Mouse (Mus musculus) WW6 (cell line): Measurements from ENCODE around the gene Fads1.

Experiments
- DNase-seq: peaks from one replicate; pipeline ENCODE4 v3.0.0-alpha.2; 2013; ENCODE audit warnings: low read depth, low spot score

The Fads1 gene

GRCm38 (mm10) chr19:10176941-10177372 is 5.7 kb upstream of the Fads1 start:
- DNase-seq: no peak

GRCm38 (mm10) chr19:10181225-10181624 is 1.5 kb upstream of the Fads1 start:
- DNase-seq: no peak

- no peak for DNase-seq
Measured at GRCm38 (mm10) chr19:10182142-10182541, 546 bp upstream of the Fads1 start.

DNA sequence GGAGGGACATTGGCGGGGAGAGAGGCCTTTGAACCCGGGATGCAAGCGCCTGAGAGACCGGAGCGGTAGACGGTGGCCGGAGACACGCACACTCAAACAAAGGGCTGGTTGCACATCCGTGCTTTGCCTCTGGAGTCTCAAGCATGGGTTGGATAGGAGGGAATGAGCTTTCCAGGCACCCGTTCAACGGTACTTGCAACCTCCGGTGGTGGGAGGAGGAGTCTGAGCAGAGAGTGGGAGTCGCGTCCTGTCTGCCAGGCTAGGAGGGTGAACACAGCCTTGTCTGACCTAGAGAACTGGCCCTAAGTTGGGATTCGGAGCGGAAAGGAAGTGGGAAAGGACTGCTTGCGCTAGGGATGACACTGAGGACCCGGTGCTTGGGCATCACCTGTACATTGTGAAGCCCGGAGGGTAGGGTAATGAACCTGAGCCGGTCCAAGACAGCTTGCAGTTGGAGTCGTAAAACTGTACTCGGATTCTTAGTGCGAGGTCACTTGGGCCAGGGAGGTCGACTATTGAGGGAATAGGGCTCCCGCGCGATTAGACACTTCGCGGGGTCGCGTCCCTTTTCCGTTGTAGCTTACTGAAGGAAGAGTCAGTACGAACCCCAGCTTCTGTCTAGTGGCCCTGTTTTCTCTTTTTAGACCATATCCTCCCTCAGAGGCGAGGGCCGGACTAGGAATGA is 753 bp downstream of the Fads1 start:
- no peak for DNase-seq

DNA sequence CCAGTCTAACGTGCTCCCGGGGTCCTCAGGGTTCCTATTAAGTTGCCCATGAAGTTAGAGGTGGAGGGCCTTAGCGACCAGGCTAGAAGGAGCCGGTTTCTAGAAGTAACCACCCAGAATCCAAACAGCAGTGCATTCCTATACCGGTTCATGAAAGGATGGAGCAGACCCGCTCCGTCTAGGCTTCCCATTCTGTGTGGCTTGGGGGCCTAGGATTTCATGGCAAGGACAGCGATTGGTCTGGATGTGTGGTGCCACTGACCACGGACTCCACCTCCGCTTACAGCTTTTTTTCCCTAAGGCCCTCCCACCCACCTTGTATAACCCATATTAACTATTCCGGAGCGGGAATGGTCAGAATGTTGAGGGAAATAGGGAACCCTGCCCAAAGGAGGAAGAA is 1.4 kb downstream of the Fads1 start:
- DNase-seq: no peak

DNA sequence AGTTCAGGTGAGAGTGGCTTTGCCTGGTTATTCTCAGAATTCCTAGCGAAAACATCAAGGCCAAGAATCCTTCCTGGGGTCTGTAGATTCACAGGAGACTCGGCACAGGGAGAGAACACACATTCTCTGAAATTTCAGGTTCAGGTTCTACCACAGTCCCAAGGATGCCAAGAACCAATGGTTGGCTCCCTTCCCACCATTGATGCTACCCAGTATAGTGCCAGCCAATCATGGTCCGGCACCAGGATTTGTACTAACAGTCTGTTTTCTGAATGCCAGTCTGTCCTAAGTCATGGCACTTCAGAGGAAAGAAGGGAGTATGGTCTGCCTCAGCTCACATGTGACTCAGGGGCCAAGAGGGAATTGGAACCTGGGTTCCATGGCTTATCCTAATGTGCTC is 3.2 kb downstream of the Fads1 start:
- no peak for DNase-seq

- DNase-seq: no peak
Measured at GRCm38 (mm10) chr19:10186569-10186968, 3.9 kb downstream of the Fads1 start.

- no peak for DNase-seq
Measured at GRCm38 (mm10) chr19:10188281-10188811, 5.7 kb downstream of the Fads1 start.

DNA sequence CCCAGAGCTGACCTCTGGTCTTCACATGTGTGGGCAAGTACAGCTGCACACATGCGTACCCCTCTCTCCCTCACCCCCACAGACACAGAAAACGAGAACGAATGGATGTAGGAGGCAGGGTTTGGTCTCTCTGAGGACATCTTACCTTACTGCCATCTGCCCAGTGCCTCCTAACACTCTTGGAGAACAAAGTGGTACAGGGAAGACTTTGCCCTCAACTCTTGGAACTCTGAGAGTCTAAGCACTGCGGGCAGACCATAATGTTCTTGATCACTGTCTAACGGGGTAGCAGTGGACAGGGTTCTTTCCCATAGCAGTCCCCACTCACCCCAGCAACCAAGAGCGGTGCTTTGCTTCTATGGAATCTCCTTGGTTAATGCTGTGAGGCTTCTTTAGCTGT is 6.3 kb downstream of the Fads1 start:
- DNase-seq: no peak

GRCm38 (mm10) chr19:10189940-10190339 is 7.3 kb downstream of the Fads1 start:
- DNase-seq: no peak

DNA sequence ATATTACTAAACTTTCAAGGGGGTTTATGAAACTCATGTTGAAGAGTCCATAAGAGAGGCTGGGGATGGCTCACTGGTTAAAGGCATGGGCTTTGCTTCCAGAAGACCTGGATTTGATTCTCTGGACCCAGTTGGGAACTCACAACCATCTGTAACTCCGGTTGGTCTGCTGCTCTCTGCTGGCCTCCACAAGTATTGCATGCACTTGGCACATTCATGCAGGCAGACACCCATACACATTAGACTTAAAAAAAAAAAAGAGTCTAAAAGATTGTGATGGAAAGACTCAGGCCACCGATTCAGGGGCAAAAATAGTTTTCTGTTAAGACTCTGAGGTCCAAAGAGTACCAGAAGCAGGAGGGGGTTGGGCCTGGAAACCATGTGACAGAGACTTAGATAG is 8.1 kb downstream of the Fads1 start:
- DNase-seq: no peak

DNA sequence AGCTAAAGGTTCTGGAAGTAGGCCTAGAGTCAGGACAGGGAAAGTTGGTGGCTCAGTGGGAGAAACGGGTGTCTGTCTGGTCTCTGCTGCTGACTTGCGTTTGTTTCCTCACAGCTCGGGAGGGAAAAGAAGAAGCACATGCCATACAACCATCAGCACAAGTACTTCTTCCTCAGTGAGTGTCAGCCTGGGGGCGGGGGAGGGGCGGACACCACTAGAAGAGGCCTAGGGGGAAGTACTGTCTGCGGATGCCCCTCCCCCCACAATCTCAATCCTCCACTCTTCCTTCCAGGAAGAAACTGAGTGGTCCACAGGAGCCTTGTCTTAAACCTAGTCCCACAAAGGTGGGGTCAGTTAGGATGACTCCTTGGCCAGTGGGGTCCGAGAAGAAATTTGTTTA is 8.6 kb downstream of the Fads1 start:
- no peak for DNase-seq

GRCm38 (mm10) chr19:10194337-10194736 is 11.6 kb downstream of the Fads1 start:
- DNase-seq: no peak

- no peak for DNase-seq
Measured at GRCm38 (mm10) chr19:10195252-10195651, 12.6 kb downstream of the Fads1 start.

- DNase-seq: no peak
Measured at GRCm38 (mm10) chr19:10197130-10197529, 14.4 kb downstream of the Fads1 start.

DNA sequence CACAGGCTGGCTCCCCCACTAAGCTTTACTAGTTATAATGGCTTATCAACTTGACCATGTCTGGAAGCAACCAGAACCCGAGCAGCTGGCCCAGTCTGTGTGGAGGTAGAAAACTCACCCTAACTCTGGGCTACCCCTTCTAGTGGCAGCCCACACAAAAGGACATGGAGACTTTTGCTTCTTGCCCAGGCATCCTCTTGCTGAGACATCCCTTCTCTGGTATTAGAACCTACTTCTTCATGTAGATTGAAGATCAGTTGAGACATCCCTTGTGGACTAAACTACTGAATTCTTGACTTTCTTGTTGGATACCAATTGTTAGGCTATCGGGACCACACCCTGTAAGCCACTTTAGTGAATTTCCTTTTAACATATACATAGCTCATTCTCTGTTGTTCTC is 15.6 kb downstream of the Fads1 start:
- no peak for DNase-seq

DNA sequence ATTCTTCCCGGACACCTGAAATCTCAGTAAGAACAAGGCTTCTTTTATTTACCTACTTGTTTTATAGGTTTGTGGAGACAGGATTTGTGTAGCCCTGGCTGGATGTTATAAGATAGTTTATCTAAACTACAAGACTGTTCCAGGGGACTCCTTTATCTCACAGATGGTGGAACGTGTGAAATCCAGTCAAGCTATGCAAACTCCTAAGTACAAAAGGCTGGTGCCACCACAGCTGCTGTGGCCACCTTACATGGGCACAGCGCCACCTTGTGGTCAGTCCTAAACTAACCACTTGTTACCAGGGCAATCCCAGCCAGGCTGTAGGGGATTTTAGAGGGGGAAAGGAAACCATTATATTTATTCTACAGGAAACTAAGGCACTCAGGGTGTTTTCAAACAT is 16.0 kb downstream of the Fads1 start:
- peak; percentile 66 for DNase-seq

DNA sequence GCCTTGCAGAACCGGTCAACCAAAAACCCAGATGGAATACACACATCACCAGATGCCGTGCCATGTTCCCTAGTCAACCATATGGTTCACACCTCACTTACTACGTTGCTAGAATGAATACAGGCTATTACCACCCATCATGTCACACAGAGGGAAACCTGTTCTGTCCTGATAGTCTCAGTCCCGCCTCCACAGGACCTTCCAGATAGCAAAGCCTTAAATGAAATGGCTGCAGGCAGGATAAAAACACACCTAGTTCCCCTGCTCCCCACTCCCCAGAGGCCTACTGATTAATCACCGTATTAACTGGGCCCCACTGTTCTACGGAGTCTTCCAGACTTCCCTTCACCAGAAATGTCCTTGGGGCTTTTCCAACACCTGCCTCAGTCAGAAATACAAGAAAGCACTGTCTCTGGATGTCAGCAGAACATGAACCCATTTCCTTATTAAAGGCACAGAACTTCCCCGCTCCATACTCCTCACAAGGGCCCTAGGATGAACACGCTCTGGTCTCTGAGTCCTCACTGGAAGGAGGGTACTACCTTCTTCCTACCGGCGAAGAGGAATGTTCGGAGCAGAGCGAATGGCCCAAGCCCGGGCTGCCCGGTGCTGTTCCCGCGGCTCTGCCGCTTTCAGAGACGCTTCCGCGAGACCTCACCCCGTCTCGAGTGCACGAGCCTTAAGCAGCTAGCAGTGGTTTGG is 20.6 kb downstream of the Fads1 start:
- no peak for DNase-seq

- no peak for DNase-seq
Measured at GRCm38 (mm10) chr19:10203848-10204615, 21.3 kb downstream of the Fads1 start, which contains the start of the genes Tmem258 and Fen1. Tmem258 (plus strand) TSS chr19:10204014. Fen1 (minus strand) TSS chr19:10204169.

DNA sequence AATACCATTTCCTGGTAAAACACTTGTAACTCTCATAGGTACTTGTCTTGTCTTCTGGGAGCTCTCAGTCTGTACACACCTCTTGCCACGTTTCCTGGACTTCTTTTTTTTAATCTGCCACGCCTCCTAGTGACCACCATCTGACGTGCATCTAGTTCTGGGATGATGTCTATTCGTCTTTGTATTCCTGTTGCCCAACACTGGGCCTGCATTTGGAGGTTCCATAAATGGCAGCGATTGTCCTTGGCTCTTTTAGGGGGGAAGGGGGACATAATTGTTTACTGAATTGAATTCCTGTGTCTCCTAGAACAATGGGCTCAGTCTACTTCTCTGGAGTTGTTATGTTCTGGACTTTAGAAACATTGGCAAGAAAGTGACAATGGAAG is 21.9 kb downstream of the Fads1 start:
- DNase-seq: no peak

GRCm38 (mm10) chr19:10205051-10205450 is 22.4 kb downstream of the Fads1 start:
- no peak for DNase-seq

GRCm38 (mm10) chr19:10208851-10209250 is 26.2 kb downstream of the Fads1 start:
- DNase-seq: no peak
